26 mouse cellular contexts compared by ENCODE assay signal in the genomic region with DNA sequence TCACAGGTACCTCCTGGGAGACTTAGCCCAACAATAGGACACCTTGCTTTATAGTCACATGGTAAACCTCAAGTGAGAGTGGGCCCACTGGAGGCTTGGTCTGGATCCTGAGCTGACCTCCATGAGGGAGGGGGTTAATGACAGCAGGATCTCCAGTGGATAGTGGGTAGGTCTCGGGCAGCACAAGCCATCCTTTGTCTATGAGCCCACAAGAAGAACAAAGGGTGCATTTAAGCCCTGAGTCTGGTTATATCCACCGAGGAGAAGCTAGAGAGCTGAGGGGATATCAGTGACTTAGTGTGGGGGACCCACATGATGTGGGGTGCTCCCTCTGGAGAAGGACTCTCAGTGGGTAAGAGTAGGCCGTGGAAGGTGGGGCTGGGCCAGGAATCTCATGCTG. TPM values are rescaled to one million over a fixed set of nuclear protein-coding genes. Genes with fewer than 3 reads are reported as not detected.
DNase-seq lines count a peak whose midpoint lies in the region; ATAC-seq lines count a peak whose summit lies in the region.
"Had no signal": no experiment of that assay in that cellular context is flagged by ENCODE, and none has a peak within 500 bp of the region (broad histone marks: within the 10 kb centered on the region; RNA-seq: fewer than 3 reads in every experiment).

No protein-coding gene starts in this region.

- no peak for ATAC-seq in hindbrain, embryonic 14.5 days (ENCODE audit: low FRiP score)
- ATAC-seq in midbrain, embryonic 11.5 days (ENCODE audit: low FRiP score), result no peak
- ATAC-seq in hindbrain, embryonic 16.5 days, result 0 out of 2 replicates have a peak, but pooled peaks have one; percentile 7
- ATAC-seq: activated CD4-positive, CD25-positive, alpha-beta regulatory T cell, adult 4 months; forebrain, embryonic 13.5 days; liver, embryonic 12.5 days; midbrain, embryonic 15.5 days had no signal

- no peak overlapping the region for H3K4me2 ChIP-seq in hindbrain, embryonic 14.5 days (replicated peaks)
- no peak overlapping the region for H3K4me2 ChIP-seq in midbrain, embryonic 11.5 days
- H3K4me2 ChIP-seq in hindbrain, embryonic 16.5 days (ENCODE audit: low read length), result no peak overlapping the region
- H3K4me2 ChIP-seq: forebrain, embryonic 13.5 days; heart, embryonic 13.5 days; limb, embryonic 13.5 days; liver, embryonic 12.5 days; midbrain, embryonic 15.5 days; neural tube, embryonic 12.5 days had no signal

- H3K36me3 ChIP-seq in hindbrain, embryonic 10.5 days, result no peaks in the 10 kb centered on the region
- H3K36me3 ChIP-seq in hindbrain, embryonic 14.5 days (replicated peaks; ENCODE audit: control insufficient read depth, insufficient read depth), result no peaks in the 10 kb centered on the region
- no peaks in the 10 kb centered on the region for H3K36me3 ChIP-seq in midbrain, embryonic 10.5 days
- no peaks in the 10 kb centered on the region for H3K36me3 ChIP-seq in midbrain, embryonic 11.5 days (ENCODE audit: control insufficient read depth, insufficient read depth, low read length)
- H3K36me3 ChIP-seq in embryonic facial prominence, embryonic 10.5 days (replicated peaks), result no peaks in the 10 kb centered on the region
- H3K36me3 ChIP-seq in hindbrain, embryonic 16.5 days (ENCODE audit: control insufficient read depth, insufficient read depth, low read length), result no peaks in the 10 kb centered on the region
- H3K36me3 ChIP-seq: heart, embryonic 13.5 days; limb, embryonic 13.5 days; liver, embryonic 12.5 days; midbrain, embryonic 15.5 days; neural tube, embryonic 12.5 days had no signal

- H3K9me3 ChIP-seq in hindbrain, embryonic 10.5 days, result no peaks in the 10 kb centered on the region
- H3K9me3 ChIP-seq in hindbrain, embryonic 14.5 days (ENCODE audit: control insufficient read depth, low read length), result no peaks in the 10 kb centered on the region
- no peaks in the 10 kb centered on the region for H3K9me3 ChIP-seq in midbrain, embryonic 10.5 days (replicated peaks)
- H3K9me3 ChIP-seq in midbrain, embryonic 11.5 days (ENCODE audit: control insufficient read depth, low read length), result no peaks in the 10 kb centered on the region
- no peaks in the 10 kb centered on the region for H3K9me3 ChIP-seq in embryonic facial prominence, embryonic 10.5 days
- no peaks in the 10 kb centered on the region for H3K9me3 ChIP-seq in hindbrain, embryonic 16.5 days (ENCODE audit: control insufficient read depth, low read length)
- H3K9me3 ChIP-seq: forebrain, embryonic 13.5 days; heart, embryonic 13.5 days; limb, embryonic 13.5 days; liver, embryonic 12.5 days; midbrain, embryonic 15.5 days; neural tube, embryonic 12.5 days had no signal

- no peak overlapping the region for H3K9ac ChIP-seq in hindbrain, embryonic 14.5 days
- H3K9ac ChIP-seq in midbrain, embryonic 11.5 days (ENCODE audit: low read length), result no peak overlapping the region; the same call in 1 of the 2 replicates
- no peak overlapping the region for H3K9ac ChIP-seq in hindbrain, embryonic 16.5 days (ENCODE audit: low read depth, low read length)
- H3K9ac ChIP-seq: forebrain, embryonic 13.5 days; heart, embryonic 13.5 days; limb, embryonic 13.5 days; liver, embryonic 12.5 days; midbrain, embryonic 15.5 days; neural tube, embryonic 12.5 days had no signal

- no peak for DNase-seq in hindbrain, embryonic 10.5 days (ENCODE audit: low spot score)
- no peak for DNase-seq in hindbrain, embryonic 14.5 days (ENCODE audit: low spot score)
- no peak for DNase-seq in midbrain, embryonic 10.5 days (ENCODE audit: low spot score)
- DNase-seq in midbrain, embryonic 11.5 days (ENCODE audit: low spot score, missing footprints), result no peak
- DNase-seq in embryonic facial prominence, embryonic 10.5 days (ENCODE audit: low spot score), result no peak
- DNase-seq in right cerebral cortex, adult 18-20 months, result no peak
- DNase-seq in Muller cell, postnatal 12 days (ENCODE audit: inconsistent ontology term), result no peak
- DNase-seq: adrenal gland, postnatal 14 days; gastrocnemius, postnatal 36 days; heart, adult 2 months; heart, postnatal 14 days; kidney, adult 18-20 months; kidney, postnatal 4 days; lung, adult 18-20 months; lung, postnatal 10 days; right cerebral cortex, postnatal 25 days; spleen, adult 18-20 months had no signal

- no peaks in the 10 kb centered on the region for H3K27me3 ChIP-seq in hindbrain, embryonic 10.5 days (ENCODE audit: insufficient read depth, poor library complexity, severe bottlenecking)
- H3K27me3 ChIP-seq in hindbrain, embryonic 14.5 days (ENCODE audit: control insufficient read depth, insufficient read depth, low read length), result no peaks in the 10 kb centered on the region
- H3K27me3 ChIP-seq in midbrain, embryonic 10.5 days (ENCODE audit: low read depth, poor library complexity, severe bottlenecking), result no peaks in the 10 kb centered on the region
- H3K27me3 ChIP-seq in midbrain, embryonic 11.5 days (ENCODE audit: control insufficient read depth, insufficient read depth, low read length), result no peaks in the 10 kb centered on the region; the same call in 1 of the 2 replicates
- no peaks in the 10 kb centered on the region for H3K27me3 ChIP-seq in embryonic facial prominence, embryonic 10.5 days (replicated peaks; ENCODE audit: low read depth, poor library complexity, severe bottlenecking)
- no peaks in the 10 kb centered on the region for H3K27me3 ChIP-seq in hindbrain, embryonic 16.5 days (replicated peaks; ENCODE audit: control insufficient read depth, insufficient read depth, low read length)
- H3K27me3 ChIP-seq: forebrain, embryonic 13.5 days; limb, embryonic 13.5 days; liver, embryonic 12.5 days; midbrain, embryonic 15.5 days; neural tube, embryonic 12.5 days had no signal

- H3K4me3 ChIP-seq in hindbrain, embryonic 10.5 days, result no peak overlapping the region
- no peak overlapping the region for H3K4me3 ChIP-seq in hindbrain, embryonic 14.5 days (replicated peaks; ENCODE audit: low read length)
- no peak overlapping the region for H3K4me3 ChIP-seq in midbrain, embryonic 10.5 days
- no peak overlapping the region for H3K4me3 ChIP-seq in midbrain, embryonic 11.5 days (ENCODE audit: low read depth, low read length)
- no peak overlapping the region for H3K4me3 ChIP-seq in embryonic facial prominence, embryonic 10.5 days
- no peak overlapping the region for H3K4me3 ChIP-seq in hindbrain, embryonic 16.5 days (ENCODE audit: low read length)
- H3K4me3 ChIP-seq: forebrain, embryonic 13.5 days; heart, adult 2 months; heart, embryonic 13.5 days; limb, embryonic 13.5 days; liver, embryonic 12.5 days; midbrain, embryonic 15.5 days; neural tube, embryonic 12.5 days had no signal

- H3K27ac ChIP-seq in hindbrain, embryonic 10.5 days, result peak overlapping the region; percentile 80
- H3K27ac ChIP-seq in hindbrain, embryonic 14.5 days, result no peak overlapping the region
- H3K27ac ChIP-seq in midbrain, embryonic 10.5 days (replicated peaks), result peak overlapping the region; percentile 73
- H3K27ac ChIP-seq in midbrain, embryonic 11.5 days (ENCODE audit: low read depth, low read length), result no peak overlapping the region
- peak overlapping the region; percentile 45 for H3K27ac ChIP-seq in embryonic facial prominence, embryonic 10.5 days (replicated peaks)
- no peak overlapping the region for H3K27ac ChIP-seq in hindbrain, embryonic 16.5 days (ENCODE audit: low read depth, low read length)
- H3K27ac ChIP-seq: forebrain, embryonic 13.5 days; heart, adult 2 months; heart, embryonic 13.5 days; limb, embryonic 13.5 days; liver, embryonic 12.5 days; midbrain, embryonic 15.5 days; neural tube, embryonic 12.5 days had no signal

- WGBS in hindbrain, embryonic 10.5 days, result 45% methylated on average over 3 of the region's 3 CpGs
- WGBS in hindbrain, embryonic 14.5 days, result 41% methylated on average over 3 of the region's 3 CpGs
- 64% methylated on average over 3 of the region's 3 CpGs for WGBS in midbrain, embryonic 10.5 days
- 46% methylated on average over 3 of the region's 3 CpGs for WGBS in midbrain, embryonic 11.5 days
- 42% methylated on average over 3 of the region's 3 CpGs for WGBS in embryonic facial prominence, embryonic 10.5 days
- whole genome bisulfite sequencing in hindbrain, embryonic 16.5 days, result 49% methylated on average over 3 of the region's 3 CpGs

- H3K4me1 ChIP-seq in hindbrain, embryonic 10.5 days (replicated peaks), result peaks cover 66% of the 10 kb centered on the region
- H3K4me1 ChIP-seq in hindbrain, embryonic 14.5 days (replicated peaks; ENCODE audit: control insufficient read depth, insufficient read depth, low read length), result peaks cover 28% of the 10 kb centered on the region
- H3K4me1 ChIP-seq in midbrain, embryonic 10.5 days, result peaks cover 39% of the 10 kb centered on the region
- H3K4me1 ChIP-seq in midbrain, embryonic 11.5 days (ENCODE audit: control insufficient read depth, insufficient read depth, low read length), result peaks cover 14% of the 10 kb centered on the region
- peaks cover 42% of the 10 kb centered on the region for H3K4me1 ChIP-seq in embryonic facial prominence, embryonic 10.5 days
- H3K4me1 ChIP-seq in hindbrain, embryonic 16.5 days (ENCODE audit: control insufficient read depth, insufficient read depth, low read depth, low read length), result peaks cover 18% of the 10 kb centered on the region
- H3K4me1 ChIP-seq: liver, embryonic 12.5 days had no signal

RNA-seq across cellular contexts. Expression of a gene that starts 16.2 kb away (rescaled TPM):
- polyA plus RNA-seq in hindbrain, embryonic 10.5 days (2016; fragmentation: Nextera tagmentation; extraction: Ambion mirVana), result not detected in 2 replicates
- 0.31 TPM in 1 of 2 replicates, not detected in the other for polyA plus RNA-seq in hindbrain, embryonic 14.5 days (2014; fragmentation: Nextera tagmentation; extraction: Ambion mirVana)
- not detected in 2 replicates for polyA plus RNA-seq in midbrain, embryonic 10.5 days (2016; fragmentation: Nextera tagmentation; extraction: Ambion mirVana)
- not detected in 2 replicates for polyA plus RNA-seq in midbrain, embryonic 11.5 days (2014; fragmentation: Nextera tagmentation; extraction: Ambion mirVana)
- polyA plus RNA-seq in embryonic facial prominence, embryonic 10.5 days (2016; fragmentation: Nextera tagmentation; extraction: Ambion mirVana), result not detected in 2 replicates
- 0.50 and 0.55 TPM in 2 replicates for polyA plus RNA-seq in hindbrain, embryonic 16.5 days (2015; fragmentation: Nextera tagmentation; extraction: Ambion mirVana)
- polyA plus RNA-seq: activated CD4-positive, CD25-positive, alpha-beta regulatory T cell, adult 4 months; embryonic facial prominence, embryonic 11.5 days; liver, embryonic 12.5 days; neural tube, embryonic 12.5 days had no signal

RNA-seq across cellular contexts. Expression of a gene that starts 30.8 kb away (rescaled TPM):
- polyA plus RNA-seq in hindbrain, embryonic 10.5 days (2016; fragmentation: Nextera tagmentation; extraction: Ambion mirVana), result 2.6 and 2.7 TPM in 2 replicates
- polyA plus RNA-seq in hindbrain, embryonic 14.5 days (2014; fragmentation: Nextera tagmentation; extraction: Ambion mirVana), result 1.9 and 2.2 TPM in 2 replicates
- 2.4 and 2.9 TPM in 2 replicates for polyA plus RNA-seq in midbrain, embryonic 10.5 days (2016; fragmentation: Nextera tagmentation; extraction: Ambion mirVana)
- polyA plus RNA-seq in midbrain, embryonic 11.5 days (2014; fragmentation: Nextera tagmentation; extraction: Ambion mirVana), result 1.5 and 2.0 TPM in 2 replicates
- 0.83 and 1.2 TPM in 2 replicates for polyA plus RNA-seq in embryonic facial prominence, embryonic 10.5 days (2016; fragmentation: Nextera tagmentation; extraction: Ambion mirVana)
- 2.8 and 3.6 TPM in 2 replicates for polyA plus RNA-seq in hindbrain, embryonic 16.5 days (2015; fragmentation: Nextera tagmentation; extraction: Ambion mirVana)
- polyA plus RNA-seq: activated CD4-positive, CD25-positive, alpha-beta regulatory T cell, adult 4 months; heart, embryonic 13.5 days; liver, embryonic 12.5 days had no signal

RNA-seq across cellular contexts. Expression of a gene that starts 31.1 kb away (rescaled TPM):
- polyA plus RNA-seq in hindbrain, embryonic 10.5 days (2016; fragmentation: Nextera tagmentation; extraction: Ambion mirVana), result 0.06 and 0.16 TPM in 2 replicates
- polyA plus RNA-seq in hindbrain, embryonic 14.5 days (2014; fragmentation: Nextera tagmentation; extraction: Ambion mirVana), result 1.6 and 2.3 TPM in 2 replicates
- 0.15 and 0.16 TPM in 2 replicates for polyA plus RNA-seq in midbrain, embryonic 10.5 days (2016; fragmentation: Nextera tagmentation; extraction: Ambion mirVana)
- 0.11 and 0.16 TPM in 2 replicates for polyA plus RNA-seq in midbrain, embryonic 11.5 days (2014; fragmentation: Nextera tagmentation; extraction: Ambion mirVana)
- 0.17 and 0.26 TPM in 2 replicates for polyA plus RNA-seq in embryonic facial prominence, embryonic 10.5 days (2016; fragmentation: Nextera tagmentation; extraction: Ambion mirVana)
- 1.9 and 3.3 TPM in 2 replicates for polyA plus RNA-seq in hindbrain, embryonic 16.5 days (2015; fragmentation: Nextera tagmentation; extraction: Ambion mirVana)
- polyA plus RNA-seq: activated CD4-positive, CD25-positive, alpha-beta regulatory T cell, adult 4 months had no signal

RNA-seq across cellular contexts. Expression of a gene that starts 49.4 kb away (rescaled TPM):
- 5.5 and 8.4 TPM in 2 replicates for polyA plus RNA-seq in hindbrain, embryonic 10.5 days (2016; fragmentation: Nextera tagmentation; extraction: Ambion mirVana)
- 19.1 and 21.5 TPM in 2 replicates for polyA plus RNA-seq in hindbrain, embryonic 14.5 days (2014; fragmentation: Nextera tagmentation; extraction: Ambion mirVana)
- 4.8 and 6.6 TPM in 2 replicates for polyA plus RNA-seq in midbrain, embryonic 10.5 days (2016; fragmentation: Nextera tagmentation; extraction: Ambion mirVana)
- polyA plus RNA-seq in midbrain, embryonic 11.5 days (2014; fragmentation: Nextera tagmentation; extraction: Ambion mirVana), result 5.0 and 5.9 TPM in 2 replicates
- 5.3 and 6.4 TPM in 2 replicates for polyA plus RNA-seq in embryonic facial prominence, embryonic 10.5 days (2016; fragmentation: Nextera tagmentation; extraction: Ambion mirVana)
- 15.0 and 22.8 TPM in 2 replicates for polyA plus RNA-seq in hindbrain, embryonic 16.5 days (2015; fragmentation: Nextera tagmentation; extraction: Ambion mirVana)
- polyA plus RNA-seq: activated CD4-positive, CD25-positive, alpha-beta regulatory T cell, adult 4 months had no signal

RNA-seq across cellular contexts. Expression of a gene that starts 49.7 kb away (rescaled TPM):
- polyA plus RNA-seq in hindbrain, embryonic 10.5 days (2016; fragmentation: Nextera tagmentation; extraction: Ambion mirVana), result 201 and 236 TPM in 2 replicates
- 146 and 158 TPM in 2 replicates for polyA plus RNA-seq in hindbrain, embryonic 14.5 days (2014; fragmentation: Nextera tagmentation; extraction: Ambion mirVana)
- polyA plus RNA-seq in midbrain, embryonic 10.5 days (2016; fragmentation: Nextera tagmentation; extraction: Ambion mirVana), result 207 and 245 TPM in 2 replicates
- 159 and 170 TPM in 2 replicates for polyA plus RNA-seq in midbrain, embryonic 11.5 days (2014; fragmentation: Nextera tagmentation; extraction: Ambion mirVana)
- 195 and 201 TPM in 2 replicates for polyA plus RNA-seq in embryonic facial prominence, embryonic 10.5 days (2016; fragmentation: Nextera tagmentation; extraction: Ambion mirVana)
- polyA plus RNA-seq in hindbrain, embryonic 16.5 days (2015; fragmentation: Nextera tagmentation; extraction: Ambion mirVana), result 160 and 166 TPM in 2 replicates

Comparison
In these comparisons a context has a peak if more than half of its experiments do, and no peak if none do; other contexts are left out.
1. H3K27ac ChIP-seq: peak in hindbrain, embryonic 10.5 days (single experiment), midbrain, embryonic 10.5 days (single experiment) and embryonic facial prominence, embryonic 10.5 days (single experiment); none in hindbrain, embryonic 14.5 days (single experiment), midbrain, embryonic 11.5 days (single experiment) and hindbrain, embryonic 16.5 days (single experiment).